Mouse (Mus musculus) layer of hippocampus, adult 18-20 months (tissue): Measurements from ENCODE around the gene Cdkn2d. TPM values are rescaled to one million over a fixed set of nuclear protein-coding genes. Genes with fewer than 3 reads are reported as not detected.

Experiments
- DNase-seq, 2 experiments: peaks; one replicate each; pipeline ENCODE4 v3.0.0; 2022; ENCODE audit warnings: low spot score in 2 of 2
- total RNA-seq, 2 experiments: library from RNA; stranded (reverse); gene quantifications; 2 replicates each; pipeline ENCODE4 v1.2.3; 2021

The Cdkn2d gene
- total RNA-seq, 2 experiments from 2014 or later: 53.7 to 56.7 TPM

- no peak for DNase-seq
Observed at GRCm38 (mm10) chr9:21246342-21246741, 44.9 kb downstream of the Cdkn2d start.

- no peak for DNase-seq
Observed at GRCm38 (mm10) chr9:21245113-21245487, 46.1 kb downstream of the Cdkn2d start.

GRCm38 (mm10) chr9:21244428-21245112 is 46.6 kb downstream of the Cdkn2d start:
- peak in 1 of 2 experiments; percentile 46 for DNase-seq

- DNase-seq: peak in 1 of 2 experiments; percentile 30
Observed at GRCm38 (mm10) chr9:21243826-21244427, 47.3 kb downstream of the Cdkn2d start.

- DNase-seq: peak; percentile 65 to 91
Observed at GRCm38 (mm10) chr9:21241343-21241742, 49.9 kb downstream of the Cdkn2d start.

GRCm38 (mm10) chr9:21239465-21239848 is 51.8 kb downstream of the Cdkn2d start:
- no peak for DNase-seq

GRCm38 (mm10) chr9:21238733-21239464 is 52.3 kb downstream of the Cdkn2d start, which contains the start of gene Keap1:
Gene Keap1, minus strand, starts transcription at chr9:21239361.
- DNase-seq: peak; percentile 61 to 76

Other genes with a start within 250 kb of the Cdkn2d start
- not detected for gene Zglp1, start 224.3 kb downstream of the Cdkn2d start, total RNA-seq
- gene Gm49373, start 218.3 kb downstream of the Cdkn2d start, total RNA-seq: 1 to 10 TPM; 1.6 to 2.9 TPM
- 10 to 100 TPM; 54.0 to 65.5 TPM for gene Fdx1l, start 217.8 kb downstream of the Cdkn2d start, total RNA-seq
- 1 to 10 TPM; 2.2 to 2.7 TPM for gene Gm38431, start 199.4 kb downstream of the Cdkn2d start, total RNA-seq
- gene Raver1, start 199.4 kb downstream of the Cdkn2d start, total RNA-seq: 10 to 100 TPM; 32.9 TPM
- 10 to 100 TPM; 13.5 to 15.3 TPM for gene Tyk2, start 160.2 kb downstream of the Cdkn2d start, total RNA-seq
- 100 to 1,000 TPM; 163 TPM for gene Cdc37, start 141.4 kb downstream of the Cdkn2d start, total RNA-seq
- 10 to 100 TPM; 83.4 to 86.6 TPM for gene Pde4a, start 125.7 kb downstream of the Cdkn2d start, total RNA-seq
- 10 to 100 TPM; 58.3 to 61.5 TPM for gene Keap1, start 52.0 kb downstream of the Cdkn2d start, total RNA-seq
- gene S1pr5, start 43.0 kb downstream of the Cdkn2d start, total RNA-seq: 10 to 100 TPM; 13.5 to 14.5 TPM
- gene Atg4d, start 26.1 kb downstream of the Cdkn2d start, total RNA-seq: 10 to 100 TPM; 43.6 to 50.9 TPM
- 10 to 100 TPM; 39.7 to 46.9 TPM for gene Kri1, start 3.4 kb downstream of the Cdkn2d start, total RNA-seq
- gene Ap1m2, start 20.9 kb upstream of the Cdkn2d start, total RNA-seq: under 1 TPM; 0.18 to 0.30 TPM
- gene Slc44a2, start 29.3 kb upstream of the Cdkn2d start, total RNA-seq: 10 to 100 TPM; 44.7 to 48.0 TPM
- gene Ilf3, start 76.5 kb upstream of the Cdkn2d start, total RNA-seq: 100 to 1,000 TPM in 1 of 2 experiments, 10 to 100 TPM in 1; 99.2 to 101 TPM
- gene Qtrt1, start 120.4 kb upstream of the Cdkn2d start, total RNA-seq: 10 to 100 TPM; 26.0 to 36.4 TPM
- gene Dnm2, start 133.5 kb upstream of the Cdkn2d start, total RNA-seq: 10 to 100 TPM; 59.8 to 59.9 TPM
- gene Tmed1, start 218.8 kb upstream of the Cdkn2d start, total RNA-seq: 10 to 100 TPM; 11.1 to 11.8 TPM
- not detected for gene AB124611, start 234.8 kb upstream of the Cdkn2d start, total RNA-seq